Mouse (Mus musculus) layer of hippocampus, postnatal 14 days (tissue): ENCODE measurements at regions not wholly inside any gene's neighbourhood (a gene's known extent, or its start where the extent isn't known, plus 50 kb on each side); places are given as distances from the start of the nearest gene placed in this dataset.
A peak's percentile ranks its signal among the peaks of the same experiment; 100 is the strongest.

Experiments used
- DNase-seq, 2 experiments: peaks; one replicate each; pipeline ENCODE4 v3.0.0; 2021 to 2022; ENCODE audit warnings: low spot score in 2 of 2, mixed read lengths in 1 of 2

GRCm38 (mm10) chrX:169608551-169608950 is 76.4 kb upstream of the Mid1 start:
- peak in 1 of 2 experiments; percentile 1 for DNase-seq
